Mouse (Mus musculus) spleen, postnatal 14 days (tissue): Measurements from ENCODE around the gene Twnk.

Experiments used
- DNase-seq, 2 experiments: peaks; one replicate each; pipeline ENCODE4 v3.0.0; 2021 to 2022; ENCODE audit warnings: low spot score in 2 of 2

The Twnk gene

GRCm38 (mm10) chr19:45049523-45049922 is 44.1 kb downstream of the Twnk start:
- no peak for DNase-seq

- DNase-seq, result no peak
These were observed 48.0 kb downstream of the Twnk start for GRCm38 (mm10) chr19:45053451-45053850.

- DNase-seq, result no peak
These were observed 49.6 kb downstream of the Twnk start for GRCm38 (mm10) chr19:45054892-45055690.

- no peak for DNase-seq
These were observed 50.9 kb downstream of the Twnk start for GRCm38 (mm10) chr19:45056364-45056763.

- no peak for DNase-seq
These were observed 51.6 kb downstream of the Twnk start for GRCm38 (mm10) chr19:45056908-45057698.

GRCm38 (mm10) chr19:45057724-45058112 is 52.3 kb downstream of the Twnk start:
- DNase-seq, result no peak

GRCm38 (mm10) chr19:45058113-45058839 is 52.8 kb downstream of the Twnk start:
- peak; percentile 78 to 87 for DNase-seq

- no peak for DNase-seq
These were observed 53.4 kb downstream of the Twnk start for GRCm38 (mm10) chr19:45058841-45059240.
